Mouse (Mus musculus): ENCODE data around the gene Mybphl. TPM values are rescaled to one million over a fixed set of nuclear protein-coding genes. Genes with fewer than 3 reads are reported as not detected.

The Mybphl gene
- polyA plus RNA-seq, 1 experiment from 2014 or later = not detected

GRCm38 (mm10) chr3:108342185-108342584, 22.5 kb upstream of the Mybphl start:
- Histone ChIP-seq H3K27ac (ENCODE audit: low read depth, low read length) (no peak overlapping the region), H3K36me3 (ENCODE audit: control insufficient read depth, insufficient read depth) (peaks cover 48% of the 10 kb centered on the region), H3K9ac (ENCODE audit: low read depth, low read length) (no peak overlapping the region), H3K4me2 (replicated peaks; ENCODE audit: low read depth) (no peak overlapping the region), H3K27me3 (replicated peaks; ENCODE audit: control insufficient read depth, insufficient read depth, low read length) (no peaks in the 10 kb centered on the region), H3K4me1 (replicated peaks; ENCODE audit: control insufficient read depth, insufficient read depth, low read length) (no peaks in the 10 kb centered on the region), H3K4me3 (ENCODE audit: low read depth, low read length) (no peak overlapping the region), H3K9me3 (ENCODE audit: control insufficient read depth) (no peaks in the 10 kb centered on the region)
- 82% methylated on average over 7 of the region's 7 CpGs for WGBS
- TF ChIP-seq CTCF (IDR thresholded peaks at IDR 0.05; ENCODE audit: low read depth) = no peak
- ATAC-seq = no peak

GRCm38 (mm10) chr3:108345855-108346254, 18.9 kb upstream of the Mybphl start:
- no peaks in the 10 kb centered on the region for H3K9me3 ChIP-seq (ENCODE audit: control insufficient read depth)
- no peak for ATAC-seq
- no peaks in the 10 kb centered on the region for H3K4me1 ChIP-seq (replicated peaks; ENCODE audit: control insufficient read depth, insufficient read depth, low read length)
- no peak overlapping the region for H3K9ac ChIP-seq (ENCODE audit: low read depth, low read length)
- H3K4me3 ChIP-seq (ENCODE audit: low read depth, low read length) = no peak overlapping the region
- H3K36me3 ChIP-seq (ENCODE audit: control insufficient read depth, insufficient read depth) = peaks cover 45% of the 10 kb centered on the region
- 68% methylated on average over 7 of the region's 7 CpGs for WGBS
- H3K27me3 ChIP-seq (replicated peaks; ENCODE audit: control insufficient read depth, insufficient read depth, low read length) = no peaks in the 10 kb centered on the region
- no peak overlapping the region for H3K27ac ChIP-seq (ENCODE audit: low read depth, low read length)
- TF ChIP-seq CTCF (IDR thresholded peaks at IDR 0.05; ENCODE audit: low read depth) = no peak
- H3K4me2 ChIP-seq (replicated peaks; ENCODE audit: low read depth) = no peak overlapping the region

GRCm38 (mm10) chr3:108348376-108348775, 16.3 kb upstream of the Mybphl start:
- 82% methylated on average over 9 of the region's 9 CpGs for WGBS
- no peaks in the 10 kb centered on the region for H3K9me3 ChIP-seq (ENCODE audit: control insufficient read depth)
- H3K36me3 ChIP-seq (ENCODE audit: control insufficient read depth, insufficient read depth) = peaks cover 43% of the 10 kb centered on the region
- no peaks in the 10 kb centered on the region for H3K27me3 ChIP-seq (replicated peaks; ENCODE audit: control insufficient read depth, insufficient read depth, low read length)
- H3K4me3 ChIP-seq (ENCODE audit: low read depth, low read length) = no peak overlapping the region
- no peak for TF ChIP-seq CTCF (IDR thresholded peaks at IDR 0.05; ENCODE audit: low read depth)
- H3K27ac ChIP-seq (ENCODE audit: low read depth, low read length) = no peak overlapping the region
- ATAC-seq = no peak
- no peaks in the 10 kb centered on the region for H3K4me1 ChIP-seq (replicated peaks; ENCODE audit: control insufficient read depth, insufficient read depth, low read length)
- no peak overlapping the region for H3K4me2 ChIP-seq (replicated peaks; ENCODE audit: low read depth)
- H3K9ac ChIP-seq (ENCODE audit: low read depth, low read length) = no peak overlapping the region

- H3K27ac ChIP-seq (ENCODE audit: low read depth, low read length) = no peak overlapping the region
- H3K9me3 ChIP-seq (ENCODE audit: control insufficient read depth) = no peaks in the 10 kb centered on the region
- TF ChIP-seq CTCF (IDR thresholded peaks at IDR 0.05; ENCODE audit: low read depth) = no peak
- H3K4me1 ChIP-seq (replicated peaks; ENCODE audit: control insufficient read depth, insufficient read depth, low read length) = no peaks in the 10 kb centered on the region
- H3K9ac ChIP-seq (ENCODE audit: low read depth, low read length) = no peak overlapping the region
- ATAC-seq = no peak
- H3K36me3 ChIP-seq (ENCODE audit: control insufficient read depth, insufficient read depth) = peaks cover 51% of the 10 kb centered on the region
- 82% methylated on average over 3 of the region's 3 CpGs for WGBS
- no peak overlapping the region for H3K4me3 ChIP-seq (ENCODE audit: low read depth, low read length)
- H3K27me3 ChIP-seq (replicated peaks; ENCODE audit: control insufficient read depth, insufficient read depth, low read length) = no peaks in the 10 kb centered on the region
- no peak overlapping the region for H3K4me2 ChIP-seq (replicated peaks; ENCODE audit: low read depth)
These were observed 9.5 kb upstream of the Mybphl start for GRCm38 (mm10) chr3:108355245-108355644.

GRCm38 (mm10) chr3:108357051-108357450, 7.7 kb upstream of the Mybphl start:
- Histone ChIP-seq H3K27ac (ENCODE audit: low read depth, low read length) (no peak overlapping the region), H3K9me3 (ENCODE audit: control insufficient read depth) (no peaks in the 10 kb centered on the region), H3K36me3 (ENCODE audit: control insufficient read depth, insufficient read depth) (peaks cover 35% of the 10 kb centered on the region), H3K4me1 (replicated peaks; ENCODE audit: control insufficient read depth, insufficient read depth, low read length) (0 out of 2 replicates have a peak, but pooled peaks cover 2% of the 10 kb centered on the region), H3K9ac (ENCODE audit: low read depth, low read length) (no peak overlapping the region), H3K27me3 (replicated peaks; ENCODE audit: control insufficient read depth, insufficient read depth, low read length) (no peaks in the 10 kb centered on the region), H3K4me2 (replicated peaks; ENCODE audit: low read depth) (no peak overlapping the region), H3K4me3 (ENCODE audit: low read depth, low read length) (no peak overlapping the region)
- 84% methylated on average over 10 of the region's 10 CpGs for WGBS
- no peak for TF ChIP-seq CTCF (IDR thresholded peaks at IDR 0.05; ENCODE audit: low read depth)
- no peak for ATAC-seq

- TF ChIP-seq CTCF (IDR thresholded peaks at IDR 0.05; ENCODE audit: low read depth) = no peak
- no peak for ATAC-seq
- Histone ChIP-seq H3K36me3 (ENCODE audit: control insufficient read depth, insufficient read depth) (peaks cover 31% of the 10 kb centered on the region), H3K9ac (ENCODE audit: low read depth, low read length) (no peak overlapping the region), H3K27me3 (replicated peaks; ENCODE audit: control insufficient read depth, insufficient read depth, low read length) (no peaks in the 10 kb centered on the region), H3K4me3 (ENCODE audit: low read depth, low read length) (no peak overlapping the region), H3K4me1 (replicated peaks; ENCODE audit: control insufficient read depth, insufficient read depth, low read length) (0 out of 2 replicates have a peak, but pooled peaks cover 2% of the 10 kb centered on the region), H3K27ac (ENCODE audit: low read depth, low read length) (no peak overlapping the region), H3K9me3 (ENCODE audit: control insufficient read depth) (no peaks in the 10 kb centered on the region), H3K4me2 (replicated peaks; ENCODE audit: low read depth) (no peak overlapping the region)
- 75% methylated on average over 6 of the region's 6 CpGs for WGBS
These were observed 6.3 kb upstream of the Mybphl start for GRCm38 (mm10) chr3:108358445-108358844.

- no peaks in the 10 kb centered on the region for H3K9me3 ChIP-seq (ENCODE audit: control insufficient read depth)
- no peak for ATAC-seq
- WGBS = 30% methylated on average over 7 of the region's 7 CpGs
- no peak overlapping the region for H3K27ac ChIP-seq (ENCODE audit: low read depth, low read length)
- no peak overlapping the region for H3K4me3 ChIP-seq (ENCODE audit: low read depth, low read length)
- H3K27me3 ChIP-seq (replicated peaks; ENCODE audit: control insufficient read depth, insufficient read depth, low read length) = no peaks in the 10 kb centered on the region
- H3K4me1 ChIP-seq (replicated peaks; ENCODE audit: control insufficient read depth, insufficient read depth, low read length) = 0 out of 2 replicates have a peak, but pooled peaks cover 2% of the 10 kb centered on the region
- H3K36me3 ChIP-seq (ENCODE audit: control insufficient read depth, insufficient read depth) = peaks cover 19% of the 10 kb centered on the region; the same call in 1 of the 2 replicates
- H3K4me2 ChIP-seq (replicated peaks; ENCODE audit: low read depth) = no peak overlapping the region
- H3K9ac ChIP-seq (ENCODE audit: low read depth, low read length) = no peak overlapping the region
- TF ChIP-seq CTCF (IDR thresholded peaks at IDR 0.05; ENCODE audit: low read depth) = no peak
These were observed 3.8 kb upstream of the Mybphl start for GRCm38 (mm10) chr3:108360894-108361293.

Measured in intestine, postnatal 0 days (tissue).